Mouse (Mus musculus) liver, adult 2 months (tissue): ENCODE measurements around the gene Smndc1.

Experiments
- CTCF ChIP-seq: fragments of 200-500 bp; IDR thresholded peaks from 2 replicates; pipeline ENCODE4 v1.5.1; 2011; ENCODE audit warnings: low read depth, low read length, control low read depth
- POLR2A ChIP-seq: fragments of 200-500 bp; IDR thresholded peaks from 2 replicates; pipeline ENCODE4 v1.6.1; 2011; ENCODE audit warnings: low read length, control low read depth; ENCODE audit not compliant: insufficient read depth; ENCODE audit errors: extremely low read depth

- TF ChIP-seq POLR2A = no peak
- no peak for TF ChIP-seq CTCF
Observed at GRCm38 (mm10) chr19:53373570-53373969, 16.8 kb downstream of the Smndc1 start.
